Mouse (Mus musculus) effector memory CD4-positive, alpha-beta T cell, adult 7 months (primary cell): ENCODE measurements around the gene Myct1. TPM values are rescaled to one million over a fixed set of nuclear protein-coding genes. Genes with fewer than 3 reads are reported as not detected.

ENCODE experiments used
- polyA plus RNA-seq: library from polyadenylated mRNA; unstranded; fragments of 100-300 nt; shearing (Covaris generic); gene quantifications from one replicate; pipeline ENCODE4 v1.2.1, GENCODE M21; 2017

The Myct1 gene
- polyA plus RNA-seq, result not detected

DNA sequence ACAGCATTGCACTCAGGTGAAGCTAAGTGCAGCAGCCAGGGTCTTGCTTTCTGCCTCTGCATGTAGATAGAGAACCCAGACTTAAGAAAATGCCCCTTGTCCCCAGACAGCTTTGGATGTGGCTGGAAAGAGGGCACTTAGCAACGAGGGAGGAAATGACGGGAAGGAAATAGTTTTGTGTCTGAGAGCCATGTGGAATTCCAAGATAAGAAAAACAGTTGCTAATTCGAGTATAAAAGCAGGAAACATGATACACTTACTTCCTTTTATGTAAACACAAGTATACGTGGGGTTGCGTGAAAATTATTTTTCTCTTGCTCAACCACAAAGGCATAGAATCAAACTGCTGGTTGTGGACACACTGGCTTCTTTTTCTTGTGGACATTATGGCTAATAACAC, at the start of gene Myct1:
Gene Myct1, plus strand, starts transcription at position 312 of the 400 bp plus-strand sequence.

DNA sequence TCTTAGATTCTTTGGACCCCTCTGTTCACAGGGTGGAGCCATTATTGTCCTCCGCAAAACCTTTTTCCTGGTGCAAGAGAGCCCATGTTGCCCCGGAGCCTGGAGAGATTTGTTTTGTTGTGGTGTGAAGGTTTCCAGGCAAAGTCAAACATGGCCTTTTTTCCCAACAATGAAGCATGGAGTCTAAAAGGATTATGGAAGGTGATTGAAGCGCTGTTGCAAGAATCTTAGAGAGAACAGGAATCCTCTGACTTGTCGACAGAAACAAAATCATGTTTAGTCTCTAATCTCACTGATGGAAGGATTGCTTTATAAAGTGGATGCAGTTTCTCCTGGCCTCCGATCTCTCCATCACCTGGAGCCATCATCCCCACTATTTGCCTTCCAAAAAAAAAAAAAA, 42.2 kb upstream of the Myct1 start, which contains the start of gene Syne1:
Gene Syne1, minus strand, starts transcription at position 101 of the 400 bp plus-strand sequence.

GRCm38 (mm10) chr10:5639112-5639511, 45.5 kb downstream of the Myct1 start, which contains the start of gene Vip:
TSS of gene Vip (plus strand) at chr10:5639218.

Other genes with a start within 250 kb of the Myct1 start
- gene Syne1, start 42.3 kb upstream of the Myct1 start, polyA plus RNA-seq, result 19.7 TPM
- not detected for gene Vip, start 45.4 kb downstream of the Myct1 start, polyA plus RNA-seq
- gene Fbxo5, start 211.8 kb downstream of the Myct1 start, polyA plus RNA-seq, result 9.8 TPM
- 7.2 TPM for gene Mtrf1l, start 230.1 kb downstream of the Myct1 start, polyA plus RNA-seq